Mouse (Mus musculus) thymus, postnatal 25 days (tissue): Measurements from ENCODE around the gene Coq4.
"Not testable (repeated sequence)": the region's sequence is repeated elsewhere in the genome, so short reads cannot be mapped to it uniquely, and the experiment has no call there.

Source experiments
- DNase-seq: peaks from one replicate; pipeline ENCODE4 v3.0.0; 2022

Coq4 gene

GRCm38 (mm10) chr2:29787104-29787917, at the start of gene Coq4:
Gene Coq4 (plus strand): TSS chr2:29787493.
- DNase-seq, result peak; percentile 89

- no peak for DNase-seq
These were observed 48.5 kb upstream of the Coq4 start for GRCm38 (mm10) chr2:29738799-29739198.

GRCm38 (mm10) chr2:29739368-29739767, 47.9 kb upstream of the Coq4 start:
- DNase-seq, result no peak

- no peak for DNase-seq
These were observed 46.1 kb upstream of the Coq4 start for GRCm38 (mm10) chr2:29741207-29741606.

- DNase-seq, result no peak
These were observed 43.0 kb upstream of the Coq4 start for GRCm38 (mm10) chr2:29744256-29744655.

GRCm38 (mm10) chr2:29747188-29747782, 40.0 kb upstream of the Coq4 start:
- DNase-seq, result no peak

GRCm38 (mm10) chr2:29747852-29748251, 39.4 kb upstream of the Coq4 start:
- DNase-seq, result peak; percentile 46

- DNase-seq, result no peak
These were observed 38.8 kb upstream of the Coq4 start for GRCm38 (mm10) chr2:29748499-29748898.

GRCm38 (mm10) chr2:29751497-29751896, 35.8 kb upstream of the Coq4 start, which contains the start of gene Gm13420:
Gene Gm13420 (minus strand): TSS chr2:29751685.
- DNase-seq, result no peak

- no peak for DNase-seq
These were observed 34.9 kb upstream of the Coq4 start for GRCm38 (mm10) chr2:29752397-29752796.

GRCm38 (mm10) chr2:29755693-29756092, 31.6 kb upstream of the Coq4 start:
- DNase-seq, result no peak

GRCm38 (mm10) chr2:29764831-29765230, 22.5 kb upstream of the Coq4 start:
- peak; percentile 58 for DNase-seq

GRCm38 (mm10) chr2:29767976-29768709, 19.1 kb upstream of the Coq4 start:
- DNase-seq, result no peak

GRCm38 (mm10) chr2:29768901-29769300, 18.4 kb upstream of the Coq4 start:
- DNase-seq, result no peak

GRCm38 (mm10) chr2:29770162-29770561, 17.1 kb upstream of the Coq4 start:
- DNase-seq, result no peak

- DNase-seq, result no peak
These were observed 15.5 kb upstream of the Coq4 start for GRCm38 (mm10) chr2:29771611-29772461.

GRCm38 (mm10) chr2:29773323-29773722, 14.0 kb upstream of the Coq4 start:
- no peak for DNase-seq

GRCm38 (mm10) chr2:29781256-29781655, 6.0 kb upstream of the Coq4 start:
- DNase-seq, result not testable (repeated sequence)

- no peak for DNase-seq
These were observed 3.0 kb upstream of the Coq4 start for GRCm38 (mm10) chr2:29784290-29784689.

- peak; percentile 86 for DNase-seq
These were observed 816 bp downstream of the Coq4 start, which contains the start of gene Trub2 for GRCm38 (mm10) chr2:29787937-29788681. Gene Trub2 (minus strand): TSS chr2:29788502.

GRCm38 (mm10) chr2:29792772-29793487, 5.6 kb downstream of the Coq4 start:
- no peak for DNase-seq
